Mouse (Mus musculus) liver, embryonic 15.5 days (tissue): ENCODE results near the gene Tnni3. TPM values are rescaled to one million over a fixed set of nuclear protein-coding genes. Genes with fewer than 3 reads are reported as not detected.

Experiments used
- ATAC-seq: fragments of 200-750 bp; cut with Nextera tagmentation; 2 replicates; pipeline ENCODE4 v1.8.0; 2017; ENCODE audit warnings: moderate number of reproducible peaks, mild to moderate bottlenecking, moderate library complexity; ENCODE audit not compliant: insufficient read depth
- H3K27ac ChIP-seq: fragments of 300-500 bp; sonication (generic); replicated peaks from 2 replicates; pipeline ENCODE4 v1.5.1; 2015; ENCODE audit warnings: mild to moderate bottlenecking, inconsistent platforms
- H3K27me3 ChIP-seq: fragments of 300-500 bp; sonication (generic); 2 replicates; pipeline ENCODE4 v1.6.1; 2015; ENCODE audit warnings: mild to moderate bottlenecking, inconsistent platforms
- H3K36me3 ChIP-seq: fragments of 300-500 bp; sonication (generic); replicated peaks from 2 replicates; pipeline ENCODE4 v1.6.1; 2015; ENCODE audit warnings: moderate library complexity, mild to moderate bottlenecking, inconsistent platforms
- H3K4me1 ChIP-seq: fragments of 300-500 bp; sonication (generic); replicated peaks from 2 replicates; pipeline ENCODE4 v1.6.1; 2015; ENCODE audit warnings: inconsistent platforms
- H3K4me2 ChIP-seq: fragments of 300-500 bp; sonication (generic); 2 replicates; pipeline ENCODE4 v1.6.1; 2015; ENCODE audit warnings: moderate library complexity, mild to moderate bottlenecking, inconsistent platforms
- H3K4me3 ChIP-seq: fragments of 300-500 bp; sonication (generic); replicated peaks from 2 replicates; pipeline ENCODE4 v1.5.1; 2015; ENCODE audit warnings: mild to moderate bottlenecking, inconsistent platforms
- H3K9ac ChIP-seq: fragments of 300-500 bp; sonication (generic); 2 replicates; pipeline ENCODE4 v1.6.1; 2015; ENCODE audit warnings: moderate library complexity, mild to moderate bottlenecking, inconsistent platforms
- H3K9me3 ChIP-seq: fragments of 300-500 bp; sonication (generic); replicated peaks from 2 replicates; pipeline ENCODE4 v1.6.1; 2016; ENCODE audit warnings: inconsistent platforms
- WGBS: fragments of 180-500 bp; shearing (Covaris S2); methylation state at CpG from one replicate; pipeline ENCODE4 v1.1.7; 2015; ENCODE audit warnings: mixed read lengths; ENCODE audit not compliant: insufficient replicate concordance; 5-methylcytosine and 5-hydroxymethylcytosine counted together
- polyA plus RNA-seq: library from polyadenylated mRNA; unstranded; fragments of >200 nt; fragmentation: Nextera tagmentation; extraction: Ambion mirVana; gene quantifications from 2 replicates; pipeline ENCODE4 v1.2.1, GENCODE M21; 2015

Gene Tnni3
- polyA plus RNA-seq, 1 experiment from 2014 or later = 1.3 TPM

- no peak overlapping the region for H3K4me2 ChIP-seq
- peak; percentile 29; the same call in 1 of the 2 replicates for ATAC-seq
- H3K9me3 ChIP-seq = no peaks in the 10 kb centered on the region
- H3K9ac ChIP-seq = no peak overlapping the region
- no peak overlapping the region for H3K27ac ChIP-seq
- no peak overlapping the region for H3K4me3 ChIP-seq
- WGBS = 16% methylated on average over 1 of the region's 1 CpGs
- peaks cover 53% of the 10 kb centered on the region for H3K4me1 ChIP-seq
- no peaks in the 10 kb centered on the region for H3K27me3 ChIP-seq
- H3K36me3 ChIP-seq = peaks cover 73% of the 10 kb centered on the region
Observed at GRCm38 (mm10) chr7:4493991-4494390, 30.0 kb downstream of the Tnni3 start.

DNA sequence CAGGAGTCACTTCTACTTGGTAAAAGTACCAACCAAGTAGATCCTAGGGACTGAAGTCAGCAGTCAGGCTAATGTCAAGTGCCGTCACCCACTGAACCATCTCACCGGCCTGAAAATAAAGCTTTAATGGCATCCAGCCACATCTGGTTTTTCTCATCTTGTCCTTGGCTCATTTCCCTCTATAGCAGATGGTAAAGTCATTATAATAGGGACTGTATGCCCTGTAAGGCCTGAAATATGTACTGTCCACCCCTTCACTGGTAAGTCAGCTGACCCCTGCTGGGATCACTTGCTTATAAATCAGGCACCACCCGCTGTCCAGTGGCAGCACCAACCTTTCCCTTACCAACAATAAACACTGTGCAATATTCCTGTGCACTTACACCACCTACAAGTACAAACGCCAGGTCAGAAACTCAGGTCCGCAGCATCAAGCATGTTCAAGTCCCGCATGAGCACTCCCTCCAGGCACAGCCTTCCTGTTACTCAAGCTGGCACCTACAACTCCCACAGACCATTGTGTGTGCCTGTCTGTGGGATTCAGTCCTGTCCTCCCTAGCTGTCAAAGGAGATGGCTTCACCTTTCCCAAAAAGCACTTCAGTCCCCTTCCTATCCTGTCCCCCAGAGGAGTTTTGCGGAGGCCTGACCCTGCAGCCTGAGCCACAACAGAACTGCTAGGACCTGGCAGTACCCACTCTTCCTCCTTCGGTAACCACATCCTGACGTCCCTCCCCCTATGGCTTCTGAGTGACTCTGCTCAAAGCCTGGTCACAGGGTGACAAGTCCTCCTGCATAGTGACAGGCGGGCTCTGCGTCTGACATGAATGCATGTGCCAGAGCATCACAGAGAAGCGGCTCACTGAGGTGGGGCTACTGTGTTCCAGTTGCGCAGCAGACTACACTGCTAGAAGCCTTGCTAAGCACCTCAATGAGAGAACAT is 31.5 kb downstream of the Tnni3 start:
- Histone ChIP-seq H3K4me2 (no peak overlapping the region), H3K4me1 (peaks cover 44% of the 10 kb centered on the region), H3K27me3 (no peaks in the 10 kb centered on the region), H3K36me3 (peaks cover 75% of the 10 kb centered on the region), H3K4me3 (no peak overlapping the region), H3K9me3 (no peaks in the 10 kb centered on the region), H3K9ac (no peak overlapping the region), H3K27ac (no peak overlapping the region)
- 62% methylated on average over 13 of the region's 13 CpGs for WGBS
- peak; percentile 27; the same call in 1 of the 2 replicates for ATAC-seq

DNA sequence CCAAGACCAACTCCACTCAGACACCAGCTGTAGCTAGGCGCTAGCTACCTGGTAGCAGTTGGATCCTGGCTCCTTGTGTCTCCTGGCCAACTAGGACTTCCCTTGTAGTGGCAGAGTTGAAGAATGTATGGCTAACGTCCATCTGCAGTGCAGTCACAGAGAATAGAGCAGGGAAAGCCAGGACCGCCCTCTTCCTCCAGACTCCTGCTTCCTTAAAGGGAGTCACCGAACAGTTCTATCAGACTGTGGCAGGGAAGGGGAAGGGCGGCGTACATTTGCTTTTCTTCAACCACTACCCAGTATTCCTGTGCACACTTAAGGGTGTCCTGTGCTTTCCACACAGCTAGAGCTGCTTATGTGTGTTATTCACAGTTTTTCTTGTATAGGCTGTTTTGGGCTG is 32.7 kb downstream of the Tnni3 start:
- Histone ChIP-seq H3K4me1 (peaks cover 44% of the 10 kb centered on the region), H3K36me3 (peaks cover 67% of the 10 kb centered on the region), H3K27me3 (no peaks in the 10 kb centered on the region), H3K9ac (no peak overlapping the region), H3K27ac (no peak overlapping the region), H3K4me2 (no peak overlapping the region), H3K9me3 (no peaks in the 10 kb centered on the region), H3K4me3 (no peak overlapping the region)
- 0 out of 2 replicates have a peak, but pooled peaks have one; percentile 19 for ATAC-seq
- 40% methylated on average over 6 of the region's 6 CpGs for WGBS

DNA sequence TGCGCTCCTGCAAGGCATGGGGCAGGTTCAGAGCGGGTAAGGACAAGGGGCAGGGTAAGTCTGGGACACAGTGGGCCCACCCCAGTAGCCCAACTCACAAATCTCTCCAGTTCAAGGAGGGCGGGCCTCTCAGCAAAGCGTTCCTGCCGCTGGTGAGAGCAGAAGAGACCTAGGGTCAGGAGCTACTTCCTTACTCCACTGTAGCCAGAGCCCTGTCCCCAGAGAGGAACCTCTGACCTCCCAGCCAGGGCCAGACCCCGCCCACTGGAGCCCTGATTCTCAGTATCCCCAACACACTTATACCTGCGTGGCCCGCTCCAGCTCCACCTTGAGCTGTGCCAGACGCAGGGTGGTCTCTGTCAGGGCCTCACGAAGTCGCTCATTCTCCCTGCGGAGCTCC is 41.7 kb downstream of the Tnni3 start:
- H3K9ac ChIP-seq = no peak overlapping the region
- H3K27ac ChIP-seq = no peak overlapping the region
- H3K4me2 ChIP-seq = no peak overlapping the region
- no peak overlapping the region for H3K4me3 ChIP-seq
- no peaks in the 10 kb centered on the region for H3K9me3 ChIP-seq
- no peak for ATAC-seq
- peaks cover 27% of the 10 kb centered on the region for H3K27me3 ChIP-seq
- peaks cover 60% of the 10 kb centered on the region for H3K36me3 ChIP-seq
- 79% methylated on average over 12 of the region's 12 CpGs for WGBS
- H3K4me1 ChIP-seq = peaks cover 8% of the 10 kb centered on the region; the same call in 1 of the 2 replicates

GRCm38 (mm10) chr7:4479674-4480073 is 44.4 kb downstream of the Tnni3 start:
- Histone ChIP-seq H3K27ac (no peak overlapping the region), H3K9me3 (no peaks in the 10 kb centered on the region), H3K9ac (no peak overlapping the region), H3K36me3 (peaks cover 39% of the 10 kb centered on the region), H3K4me1 (peaks cover 8% of the 10 kb centered on the region; the same call in 1 of the 2 replicates), H3K4me3 (no peak overlapping the region), H3K4me2 (no peak overlapping the region), H3K27me3 (peaks cover 52% of the 10 kb centered on the region)
- 43% methylated on average over 6 of the region's 6 CpGs for WGBS
- no peak for ATAC-seq

DNA sequence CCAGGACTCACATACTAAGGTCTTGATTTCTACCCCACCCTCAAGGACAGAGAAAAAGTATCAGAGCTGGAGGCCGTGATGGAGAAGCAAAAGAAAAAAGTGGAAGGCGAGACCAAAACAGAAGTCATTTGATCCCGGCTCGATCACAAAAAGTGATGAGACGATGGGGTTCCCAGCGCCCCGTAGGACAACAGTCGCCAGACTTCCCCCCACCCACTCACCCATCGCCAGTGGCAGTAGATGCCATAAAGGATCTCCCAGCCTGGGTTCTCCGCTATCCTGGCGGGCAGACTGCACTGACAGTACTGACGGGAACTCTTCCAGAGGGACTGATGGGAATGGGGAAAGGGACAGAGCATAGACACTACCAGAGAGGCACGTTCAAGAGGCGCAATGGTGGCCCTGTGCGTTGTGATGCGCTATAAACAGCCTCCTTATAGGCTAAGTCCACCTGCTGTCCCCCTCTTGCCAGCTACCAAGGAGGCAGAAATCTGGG is 45.2 kb downstream of the Tnni3 start:
- H3K9ac ChIP-seq = no peak overlapping the region
- H3K36me3 ChIP-seq = peaks cover 31% of the 10 kb centered on the region
- H3K9me3 ChIP-seq = no peaks in the 10 kb centered on the region
- peaks cover 8% of the 10 kb centered on the region; the same call in 1 of the 2 replicates for H3K4me1 ChIP-seq
- H3K27ac ChIP-seq = no peak overlapping the region
- H3K27me3 ChIP-seq = peaks cover 60% of the 10 kb centered on the region
- 9% methylated on average over 16 of the region's 16 CpGs for WGBS
- H3K4me3 ChIP-seq = peak overlapping the region; percentile 47
- ATAC-seq = no peak
- peak overlapping the region; percentile 60 for H3K4me2 ChIP-seq

- peaks cover 66% of the 10 kb centered on the region for H3K27me3 ChIP-seq
- H3K4me3 ChIP-seq = peak overlapping the region; percentile 47
- peak; percentile 64 for ATAC-seq
- peaks cover 8% of the 10 kb centered on the region; the same call in 1 of the 2 replicates for H3K4me1 ChIP-seq
- WGBS = 2% methylated on average over 39 of the region's 39 CpGs
- peaks cover 24% of the 10 kb centered on the region for H3K36me3 ChIP-seq
- H3K9ac ChIP-seq = no peak overlapping the region
- no peak overlapping the region for H3K27ac ChIP-seq
- no peaks in the 10 kb centered on the region for H3K9me3 ChIP-seq
- peak overlapping the region; percentile 60 for H3K4me2 ChIP-seq
Observed at GRCm38 (mm10) chr7:4478021-4478795, 45.8 kb downstream of the Tnni3 start.

- Histone ChIP-seq H3K4me2 (no peak overlapping the region), H3K4me1 (peaks cover 18% of the 10 kb centered on the region), H3K36me3 (no peaks in the 10 kb centered on the region), H3K27ac (no peak overlapping the region), H3K9me3 (no peaks in the 10 kb centered on the region), H3K9ac (no peak overlapping the region), H3K4me3 (no peak overlapping the region), H3K27me3 (peaks cover 98% of the 10 kb centered on the region)
- WGBS = 22% methylated on average over 19 of the region's 19 CpGs
- ATAC-seq = no peak
Observed at GRCm38 (mm10) chr7:4473940-4474339, 50.1 kb downstream of the Tnni3 start.

GRCm38 (mm10) chr7:4471179-4471555 is 52.9 kb downstream of the Tnni3 start:
- Histone ChIP-seq H3K4me1 (peaks cover 11% of the 10 kb centered on the region), H3K27ac (no peak overlapping the region), H3K9ac (no peak overlapping the region), H3K4me2 (peak overlapping the region; percentile 53), H3K36me3 (no peaks in the 10 kb centered on the region), H3K27me3 (peaks cover 84% of the 10 kb centered on the region), H3K9me3 (no peaks in the 10 kb centered on the region), H3K4me3 (peak overlapping the region; percentile 18; the same call in 1 of the 2 replicates)
- no peak for ATAC-seq
- 15% methylated on average over 24 of the region's 24 CpGs for WGBS

DNA sequence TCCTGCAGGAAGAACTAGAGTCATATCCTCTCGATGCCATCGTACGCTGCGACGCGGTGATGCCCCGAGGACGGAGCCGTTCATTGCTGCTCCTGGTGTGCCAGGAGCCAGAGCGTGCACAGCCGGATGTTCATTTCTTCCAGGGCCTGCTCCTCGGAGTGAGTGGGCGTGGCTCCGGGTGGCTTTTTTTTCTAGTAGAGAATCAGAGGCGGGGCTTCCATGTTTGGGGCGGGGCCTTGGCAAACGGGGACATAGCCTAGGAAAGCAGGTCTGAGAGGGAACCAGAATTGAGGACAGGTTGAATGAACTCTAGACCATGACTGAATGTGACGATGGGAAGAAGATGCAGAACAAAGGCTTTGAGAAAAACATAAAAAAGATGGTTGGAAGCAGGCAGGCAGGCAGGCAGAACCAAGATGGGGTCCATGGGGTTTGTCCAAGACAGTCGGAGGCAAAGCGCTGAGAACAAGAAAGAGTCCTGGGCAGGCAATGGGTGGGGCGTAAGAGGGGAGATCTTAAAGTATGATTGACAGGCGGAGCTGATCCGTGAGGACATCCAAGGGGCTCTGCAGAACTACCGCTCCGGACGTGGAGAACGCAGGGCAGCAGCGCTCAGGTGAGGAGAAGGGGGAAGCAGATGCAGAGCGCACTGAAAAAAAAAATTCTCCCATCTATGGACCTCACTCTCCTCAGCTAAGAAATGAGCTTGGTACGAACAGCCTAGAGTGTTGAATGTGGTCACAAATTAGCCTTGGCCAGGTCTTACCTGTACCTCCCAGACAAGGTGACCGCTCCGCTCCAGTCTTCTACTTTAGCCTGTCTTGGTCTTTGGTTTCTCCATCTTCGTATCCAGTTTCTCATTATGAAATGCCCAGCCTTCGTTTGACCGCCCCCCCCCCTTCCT is 53.5 kb downstream of the Tnni3 start:
- Histone ChIP-seq H3K27ac (no peak overlapping the region), H3K27me3 (peaks cover 77% of the 10 kb centered on the region), H3K9ac (no peak overlapping the region)

More for the DNA sequence above, 53.5 kb downstream of the Tnni3 start:
- WGBS = 8% methylated on average over 35 of the region's 35 CpGs
- H3K4me2 ChIP-seq = peak overlapping the region; percentile 53
- no peaks in the 10 kb centered on the region for H3K9me3 ChIP-seq
- H3K4me3 ChIP-seq = peak overlapping the region; percentile 18; the same call in 1 of the 2 replicates
- H3K36me3 ChIP-seq = no peaks in the 10 kb centered on the region
- peaks cover 11% of the 10 kb centered on the region for H3K4me1 ChIP-seq
- no peak for ATAC-seq
